Mouse (Mus musculus) kidney, embryonic 16.5 days (tissue): ENCODE data around the gene Tet3. TPM values are rescaled to one million over a fixed set of nuclear protein-coding genes. Genes with fewer than 3 reads are reported as not detected.

Experiments used
- ATAC-seq: fragments of 200-750 bp; cut with Nextera tagmentation; 2 replicates; pipeline ENCODE4 v1.8.0; 2017; ENCODE audit warnings: moderate TSS enrichment; ENCODE audit not compliant: low FRiP score, low TSS enrichment
- H3K27ac ChIP-seq: fragments of 300-500 bp; sonication (generic); 2 replicates; pipeline ENCODE4 v1.5.1; 2014; ENCODE audit warnings: low read length
- H3K27me3 ChIP-seq: fragments of 300-500 bp; sonication (generic); 2 replicates; pipeline ENCODE4 v1.6.1; 2014; ENCODE audit warnings: low read length, control low read depth, mixed read lengths; ENCODE audit not compliant: insufficient read depth
- H3K36me3 ChIP-seq: fragments of 300-500 bp; sonication (generic); 2 replicates; pipeline ENCODE4 v1.6.1; 2014; ENCODE audit warnings: low read length, control low read depth, mixed read lengths; ENCODE audit not compliant: insufficient read depth
- H3K4me1 ChIP-seq: fragments of 300-500 bp; sonication (generic); 2 replicates; pipeline ENCODE4 v1.6.1; 2014; ENCODE audit warnings: low read length, control low read depth, mixed read lengths; ENCODE audit not compliant: insufficient read depth
- H3K4me2 ChIP-seq: fragments of 300-500 bp; sonication (generic); replicated peaks from 2 replicates; pipeline ENCODE4 v1.6.1; 2014; ENCODE audit warnings: low read depth, low read length
- H3K4me3 ChIP-seq: fragments of 300-500 bp; sonication (generic); 2 replicates; pipeline ENCODE4 v1.5.1; 2014; ENCODE audit warnings: mild to moderate bottlenecking, low read length
- H3K9ac ChIP-seq: fragments of 300-500 bp; sonication (generic); replicated peaks from 2 replicates; pipeline ENCODE4 v1.6.1; 2014; ENCODE audit warnings: low read length
- H3K9me3 ChIP-seq: fragments of 300-500 bp; sonication (generic); 2 replicates; pipeline ENCODE4 v1.6.1; 2016; ENCODE audit warnings: low read length, control low read depth
- WGBS: fragments of 180-500 bp; shearing (Covaris S2); extraction: QIAGEN DNeasy Blood & Tissue Kit; methylation state at CpG from one replicate; pipeline ENCODE4 v1.1.7; 2014; 5-methylcytosine and 5-hydroxymethylcytosine counted together
- polyA plus RNA-seq: library from polyadenylated mRNA; unstranded; fragments of >200 nt; fragmentation: Nextera tagmentation; extraction: Ambion mirVana; gene quantifications from 2 replicates; pipeline ENCODE4 v1.2.1, GENCODE M21; 2015

Tet3 gene
- polyA plus RNA-seq, 1 experiment from 2014 or later = 48.9 TPM

GRCm38 (mm10) chr6:83325525-83326393, 133.1 kb downstream of the Tet3 start, which contains the start of the genes Mthfd2 and Mob1a:
TSS of gene Mthfd2 (minus strand) at chr6:83325908.
TSS of gene Mob1a (plus strand) at chr6:83326016.
- Histone ChIP-seq H3K4me3 (peak within 1 kb of the TSS; percentile 78), H3K36me3 (peaks cover 9% of the 10 kb centered on the region; the same call in 1 of the 2 replicates), H3K4me2 (peak within 1 kb of the TSS; percentile 60), H3K27me3 (no peaks in the 10 kb centered on the region), H3K4me1 (peaks cover 11% of the 10 kb centered on the region), H3K27ac (peak within 1 kb of the TSS; percentile 93), H3K9me3 (no peaks in the 10 kb centered on the region), H3K9ac (peak within 1 kb of the TSS; percentile 90)
- 1% methylated on average over 50 of the region's 65 CpGs for WGBS
- peak; percentile 99 for ATAC-seq

GRCm38 (mm10) chr6:83323652-83324419, 135.0 kb downstream of the Tet3 start:
- Histone ChIP-seq H3K27me3 (no peaks in the 10 kb centered on the region), H3K9me3 (no peaks in the 10 kb centered on the region), H3K4me3 (no peak overlapping the region), H3K4me1 (peaks cover 11% of the 10 kb centered on the region), H3K27ac (no peak overlapping the region), H3K4me2 (no peak overlapping the region), H3K9ac (no peak overlapping the region), H3K36me3 (0 out of 2 replicates have a peak, but pooled peaks cover 2% of the 10 kb centered on the region)
- ATAC-seq = no peak
- 68% methylated on average over 8 of the region's 8 CpGs for WGBS

GRCm38 (mm10) chr6:83322794-83323193, 136.1 kb downstream of the Tet3 start:
- Histone ChIP-seq H3K36me3 (no peaks in the 10 kb centered on the region), H3K27ac (no peak overlapping the region), H3K27me3 (no peaks in the 10 kb centered on the region), H3K4me1 (peaks cover 11% of the 10 kb centered on the region), H3K9ac (no peak overlapping the region), H3K4me3 (no peak overlapping the region), H3K9me3 (no peaks in the 10 kb centered on the region), H3K4me2 (no peak overlapping the region)
- 67% methylated on average over 2 of the region's 2 CpGs for WGBS
- ATAC-seq = no peak

- Histone ChIP-seq H3K27ac (no peak overlapping the region), H3K36me3 (no peaks in the 10 kb centered on the region), H3K4me2 (no peak overlapping the region), H3K4me1 (peaks cover 9% of the 10 kb centered on the region), H3K4me3 (no peak overlapping the region), H3K9ac (no peak overlapping the region), H3K9me3 (no peaks in the 10 kb centered on the region), H3K27me3 (no peaks in the 10 kb centered on the region)
- no peak for ATAC-seq
- WGBS = 50% methylated on average over 1 of the region's 1 CpGs
Observed at GRCm38 (mm10) chr6:83321927-83322326, 137.0 kb downstream of the Tet3 start.

GRCm38 (mm10) chr6:83317108-83317741, 141.7 kb downstream of the Tet3 start:
- under 1% methylated on average over 52 of the region's 52 CpGs for WGBS
- peak; percentile 98 for ATAC-seq
- Histone ChIP-seq H3K4me3 (peak overlapping the region; percentile 99), H3K4me1 (peaks cover 19% of the 10 kb centered on the region), H3K9me3 (no peaks in the 10 kb centered on the region), H3K36me3 (0 out of 2 replicates have a peak, but pooled peaks cover 3% of the 10 kb centered on the region), H3K9ac (peak overlapping the region; percentile 79), H3K27ac (peak overlapping the region; percentile 72), H3K4me2 (peak overlapping the region; percentile 86), H3K27me3 (no peaks in the 10 kb centered on the region)

- H3K4me3 ChIP-seq = peak overlapping the region; percentile 99
- peak overlapping the region; percentile 86 for H3K4me2 ChIP-seq
- H3K27me3 ChIP-seq = no peaks in the 10 kb centered on the region
- 0 out of 2 replicates have a peak, but pooled peaks have one; percentile 24 for ATAC-seq
- H3K4me1 ChIP-seq = peaks cover 19% of the 10 kb centered on the region
- H3K36me3 ChIP-seq = peaks cover 7% of the 10 kb centered on the region
- H3K9me3 ChIP-seq = no peaks in the 10 kb centered on the region
- WGBS = 4% methylated on average over 10 of the region's 10 CpGs
- H3K9ac ChIP-seq = peak overlapping the region; percentile 4; the same call in 1 of the 2 replicates
- peak overlapping the region; percentile 53 for H3K27ac ChIP-seq
Observed at GRCm38 (mm10) chr6:83316022-83316421, 142.9 kb downstream of the Tet3 start.

- H3K27ac ChIP-seq = no peak overlapping the region
- no peak for ATAC-seq
- H3K27me3 ChIP-seq = no peaks in the 10 kb centered on the region
- no peak overlapping the region for H3K4me3 ChIP-seq
- H3K36me3 ChIP-seq = peaks cover 14% of the 10 kb centered on the region
- H3K4me2 ChIP-seq = peak overlapping the region; percentile 86; the same call in 1 of the 2 replicates
- no peak overlapping the region for H3K9ac ChIP-seq
- H3K9me3 ChIP-seq = no peaks in the 10 kb centered on the region
- peaks cover 19% of the 10 kb centered on the region for H3K4me1 ChIP-seq
Observed at GRCm38 (mm10) chr6:83315293-83315692, 143.6 kb downstream of the Tet3 start.

GRCm38 (mm10) chr6:83312514-83312913, 146.4 kb downstream of the Tet3 start:
- peaks cover 21% of the 10 kb centered on the region for H3K36me3 ChIP-seq
- no peak overlapping the region for H3K27ac ChIP-seq
- no peak overlapping the region for H3K4me3 ChIP-seq
- 90% methylated on average over 8 of the region's 8 CpGs for whole genome bisulfite sequencing
- H3K27me3 ChIP-seq = no peaks in the 10 kb centered on the region
- ATAC-seq = no peak
- no peak overlapping the region for H3K4me2 ChIP-seq
- H3K9ac ChIP-seq = no peak overlapping the region
- H3K9me3 ChIP-seq = no peaks in the 10 kb centered on the region
- peaks cover 17% of the 10 kb centered on the region for H3K4me1 ChIP-seq
